Mouse (Mus musculus): Measurements from ENCODE around the gene Wipi2.

Wipi2 gene

GRCm38 (mm10) chr5:142627398-142627797, at the start of gene Wipi2:
Gene Wipi2, plus strand, starts transcription at chr5:142627698.
- DNase-seq = no peak

- no peak for DNase-seq
These were observed 49.3 kb upstream of the Wipi2 start for GRCm38 (mm10) chr5:142578192-142578591.

DNA sequence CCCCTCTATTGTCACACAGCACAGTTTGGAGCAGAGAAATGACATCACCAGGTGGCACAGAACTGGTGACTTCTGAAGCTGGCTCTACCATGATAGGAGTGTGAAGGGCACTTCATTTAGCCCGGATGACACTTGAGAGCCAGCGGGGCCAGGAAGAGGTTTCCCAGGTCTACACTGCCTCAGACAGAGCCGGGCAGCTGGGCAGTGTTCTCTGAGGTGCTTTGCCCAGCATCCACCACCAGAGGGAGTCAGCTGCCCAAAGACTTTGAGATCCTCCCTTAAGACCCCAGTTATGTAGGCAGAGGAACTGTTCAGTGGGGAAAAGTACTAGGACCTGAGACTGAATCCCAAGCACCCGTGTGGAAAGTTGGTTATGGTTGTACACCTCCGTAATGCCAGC, 46.0 kb upstream of the Wipi2 start:
- peak; percentile 60 for DNase-seq

GRCm38 (mm10) chr5:142583616-142584126, 43.8 kb upstream of the Wipi2 start:
- DNase-seq = peak; percentile 59

DNA sequence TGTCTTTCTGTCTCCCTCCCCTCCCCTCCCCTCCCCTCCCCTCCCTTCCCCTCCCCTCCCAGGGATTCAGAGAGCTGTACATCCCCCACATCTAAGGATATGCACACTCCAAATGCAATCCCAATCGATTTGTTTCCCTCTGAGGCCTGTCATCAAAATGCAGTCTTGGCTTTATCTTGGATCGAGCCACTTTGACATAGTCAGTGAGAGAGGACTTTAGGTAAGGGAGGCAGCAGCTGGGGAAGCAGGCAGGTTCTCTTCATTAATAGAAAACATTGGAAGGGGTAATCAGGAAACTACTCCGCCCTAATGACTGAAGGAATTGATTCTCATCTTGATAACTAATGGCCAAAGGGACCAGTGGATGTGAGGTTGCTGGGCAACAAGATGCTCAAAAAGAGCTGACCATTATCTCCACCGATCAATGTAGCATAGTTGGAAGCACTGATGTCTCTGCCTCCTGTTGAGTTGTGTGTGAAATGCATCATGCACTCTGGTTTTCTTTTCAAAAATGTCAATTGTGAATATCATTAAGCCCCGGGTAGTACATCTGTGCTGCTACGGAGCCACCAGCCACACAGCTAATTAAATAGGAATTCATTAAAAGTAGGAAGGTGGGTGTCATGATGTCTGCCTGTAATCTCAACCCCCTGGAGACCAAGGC, 36.4 kb upstream of the Wipi2 start:
- DNase-seq = no peak

GRCm38 (mm10) chr5:142595698-142596097, 31.8 kb upstream of the Wipi2 start:
- peak; percentile 45 for DNase-seq

DNA sequence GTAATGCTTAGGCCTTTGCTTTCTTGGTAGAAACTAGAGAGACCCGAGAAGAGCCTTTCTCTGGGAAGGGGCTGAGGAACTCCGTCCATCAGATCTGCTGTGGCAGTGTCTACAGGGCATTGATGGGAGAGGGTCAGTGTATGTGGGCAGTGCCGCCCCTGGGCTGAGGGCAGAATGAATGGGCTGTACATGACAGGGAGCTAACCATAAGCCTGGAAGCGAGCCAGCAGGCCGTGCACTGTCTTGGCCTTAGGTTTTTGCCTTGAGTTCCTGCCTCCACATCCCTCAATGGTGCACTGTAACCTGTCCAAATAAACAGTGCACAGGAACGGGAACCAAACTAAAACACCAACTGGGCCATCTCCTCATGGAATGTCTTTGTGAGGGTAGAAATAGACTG, 30.8 kb upstream of the Wipi2 start:
- no peak for DNase-seq

DNA sequence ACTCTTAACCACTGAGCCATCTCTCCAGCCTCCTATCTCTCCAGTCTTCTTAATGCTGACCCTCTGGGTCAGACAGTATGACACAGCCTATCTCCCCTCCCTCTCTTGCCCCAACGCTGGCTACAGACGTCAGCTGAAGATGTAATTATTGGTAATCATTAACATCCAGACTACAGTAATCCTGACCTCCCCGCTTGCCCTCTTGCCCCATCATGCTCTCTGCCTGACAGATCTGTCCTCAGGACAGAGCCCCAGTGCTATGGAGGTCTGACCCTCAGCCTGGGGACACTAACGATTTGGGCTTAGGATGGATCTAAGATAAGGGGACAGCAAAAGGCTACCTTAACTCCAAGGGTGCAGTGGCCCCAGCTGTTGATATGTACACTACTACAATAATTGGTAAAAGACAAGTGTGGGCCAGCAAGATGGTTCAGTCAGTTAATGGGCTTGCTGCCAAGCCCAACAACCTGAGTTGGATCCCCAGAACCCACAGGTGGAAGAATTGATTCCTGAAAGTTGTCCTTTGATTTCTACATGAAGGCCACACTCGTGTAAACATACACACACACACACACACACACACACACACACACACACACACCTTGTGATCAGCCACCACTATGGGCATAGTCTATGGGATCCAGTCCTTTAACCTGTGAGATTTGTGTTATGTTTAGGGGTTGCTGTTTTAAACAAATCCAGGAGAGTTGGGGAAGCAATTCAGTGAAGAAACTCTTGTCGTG, 29.7 kb upstream of the Wipi2 start:
- DNase-seq = no peak

DNA sequence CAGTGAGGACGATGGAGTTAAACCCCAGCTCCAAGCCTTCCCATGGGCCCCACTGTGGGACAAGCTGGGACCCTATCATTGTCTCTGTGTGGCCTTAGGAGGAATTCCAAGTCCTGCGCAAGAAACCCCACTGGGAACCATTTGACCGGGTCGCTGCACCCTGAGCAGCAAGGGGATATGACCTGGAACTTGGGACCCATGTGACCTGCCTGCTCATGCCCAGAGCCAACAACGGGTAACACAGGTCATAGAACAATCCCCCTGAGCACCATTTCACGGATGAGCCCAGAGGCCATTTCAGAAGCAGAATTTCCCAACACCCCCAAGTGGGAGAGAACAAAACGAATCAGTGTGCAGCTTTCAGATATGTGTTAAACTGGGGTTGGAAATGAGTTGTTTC, 23.1 kb upstream of the Wipi2 start:
- no peak for DNase-seq

GRCm38 (mm10) chr5:142605288-142605687, 22.2 kb upstream of the Wipi2 start:
- DNase-seq = no peak

GRCm38 (mm10) chr5:142608259-142608988, 19.1 kb upstream of the Wipi2 start, which contains the start of gene Mmd2:
Gene Mmd2, minus strand, starts transcription at chr5:142608800.
- peak; percentile 69 for DNase-seq

- no peak for DNase-seq
These were observed 18.5 kb upstream of the Wipi2 start for GRCm38 (mm10) chr5:142608989-142609325.

- no peak for DNase-seq
These were observed 17.1 kb upstream of the Wipi2 start for GRCm38 (mm10) chr5:142610362-142610761.

DNA sequence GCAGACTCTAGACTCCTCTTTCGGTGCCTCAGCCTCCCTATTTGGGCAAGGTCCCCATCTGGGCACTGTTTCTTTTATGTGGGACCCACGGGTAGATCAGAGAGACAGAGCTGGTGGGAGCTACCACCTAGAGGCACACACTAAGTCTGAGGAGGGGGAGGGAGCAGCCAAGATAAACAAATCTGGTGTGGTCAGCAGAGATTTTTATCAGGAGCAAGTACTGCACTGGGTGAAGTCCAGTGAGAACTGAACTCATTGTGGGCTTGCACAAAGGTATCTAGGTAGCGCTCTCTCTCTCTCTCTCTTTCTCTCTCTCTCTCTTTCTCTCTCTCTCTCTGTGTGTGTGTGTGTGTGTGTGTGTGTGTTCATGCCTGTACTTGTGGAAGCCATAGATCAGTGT, 13.0 kb upstream of the Wipi2 start:
- no peak for DNase-seq

DNA sequence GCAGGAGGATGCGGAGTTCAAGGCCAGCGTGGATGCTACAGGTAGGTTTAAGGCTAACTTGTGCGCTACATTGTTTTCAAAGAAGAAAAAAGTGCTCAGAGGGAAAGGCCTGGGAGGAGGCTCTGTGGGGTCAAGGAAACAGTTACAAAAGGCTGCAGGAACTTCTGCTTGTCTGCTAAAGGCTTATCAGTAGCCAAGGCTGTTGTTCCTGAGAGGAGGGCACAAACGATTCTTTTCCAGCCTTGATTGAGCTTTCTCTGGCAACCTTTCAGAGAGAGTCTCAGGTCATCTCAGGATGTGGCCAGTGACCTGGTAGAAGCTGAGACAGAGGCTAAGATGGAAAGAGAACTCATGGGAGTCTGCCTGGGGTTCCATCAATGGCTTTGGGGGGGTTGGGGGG, 11.9 kb upstream of the Wipi2 start:
- DNase-seq = no peak

GRCm38 (mm10) chr5:142616326-142616725, 11.2 kb upstream of the Wipi2 start:
- DNase-seq = no peak

GRCm38 (mm10) chr5:142619866-142620265, 7.6 kb upstream of the Wipi2 start:
- peak; percentile 48 for DNase-seq

DNA sequence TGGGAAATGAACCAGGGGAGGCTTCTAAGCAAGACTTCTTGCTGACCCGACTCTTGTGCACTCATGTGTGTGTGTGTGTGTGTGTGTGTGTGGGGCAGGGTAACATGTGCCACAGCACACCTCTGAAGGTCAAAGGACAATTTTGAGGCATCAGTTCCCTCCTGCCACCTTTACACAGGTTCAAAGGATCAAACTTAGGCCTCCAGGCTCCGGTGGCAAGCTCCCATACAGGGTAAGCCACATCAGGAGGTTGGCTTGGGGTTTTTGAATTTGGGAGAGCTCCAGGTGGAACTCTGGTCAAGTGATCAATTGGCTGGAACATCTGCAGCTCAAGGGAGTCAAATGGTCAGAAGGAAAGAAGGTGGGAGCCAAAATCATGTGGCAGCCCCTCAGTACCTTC, 6.1 kb upstream of the Wipi2 start:
- no peak for DNase-seq

GRCm38 (mm10) chr5:142622134-142622533, 5.4 kb upstream of the Wipi2 start:
- DNase-seq = no peak

- DNase-seq = no peak
These were observed 4.4 kb upstream of the Wipi2 start for GRCm38 (mm10) chr5:142623080-142623479.

DNA sequence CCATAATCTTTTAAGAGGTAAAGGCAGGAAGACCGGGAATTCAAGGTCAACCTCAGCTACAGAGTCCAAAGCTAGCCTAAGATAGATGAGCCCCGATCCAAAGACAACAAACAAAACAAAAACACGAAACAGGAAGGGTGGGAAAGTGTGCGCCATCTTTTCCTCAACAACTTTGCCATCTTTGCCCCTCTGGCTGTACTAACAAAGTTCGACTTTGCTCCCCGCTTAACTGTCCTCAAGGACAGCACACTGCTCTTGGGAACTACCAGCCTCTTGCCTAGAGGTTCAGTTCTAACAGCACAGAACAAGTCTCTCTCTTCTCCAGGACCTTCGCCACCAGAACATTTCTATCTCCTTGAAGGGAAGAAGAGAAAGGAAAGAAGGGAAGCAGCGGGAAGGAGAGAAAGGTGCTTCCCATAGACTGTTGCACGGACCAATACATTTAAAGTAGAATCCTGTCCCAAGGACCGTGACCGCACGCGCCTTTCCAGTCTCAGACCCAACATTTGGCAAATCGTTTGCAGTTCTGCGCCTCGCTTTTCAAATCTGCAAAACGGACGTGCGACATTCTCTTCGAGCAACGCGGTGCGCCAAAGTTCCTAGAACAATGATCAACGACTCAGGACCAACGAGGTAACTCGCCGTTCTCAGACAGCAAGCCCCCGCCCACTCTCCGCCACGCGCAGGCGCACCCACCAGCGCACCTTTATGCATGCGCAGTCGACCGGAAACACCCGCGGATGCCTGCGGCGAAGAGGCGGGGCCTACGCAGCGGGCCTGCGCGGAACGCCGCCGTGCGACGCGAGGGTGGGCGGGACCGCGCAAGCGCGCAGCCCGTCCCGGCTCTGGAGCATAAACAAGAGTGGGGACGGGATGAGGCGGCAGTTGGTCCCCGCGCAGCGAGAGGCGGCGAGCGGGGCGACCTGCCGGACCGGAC, 1.5 kb downstream of the Wipi2 start:
- peak; percentile 97 for DNase-seq

GRCm38 (mm10) chr5:142629663-142630025, 2.1 kb downstream of the Wipi2 start:
- no peak for DNase-seq

- no peak for DNase-seq
These were observed 2.7 kb downstream of the Wipi2 start for GRCm38 (mm10) chr5:142630224-142630623.

Data from right cerebral cortex, postnatal 25 days (tissue).